Mouse (Mus musculus) left cerebral cortex, adult 2 months (tissue): ENCODE measurements around the gene Klhl7. TPM values are rescaled to one million over a fixed set of nuclear protein-coding genes. Genes with fewer than 3 reads are reported as not detected.

Experiments used
- DNase-seq, 2 experiments: peaks; one replicate each; pipeline ENCODE4 v3.0.0; 2021 to 2022; ENCODE audit warnings: low spot score in 2 of 2, mixed read lengths in 1 of 2; ENCODE audit errors: extremely low spot score in 1 of 2
- H3K27ac ChIP-seq: fragments of 200-600 bp; 2 replicates; pipeline ENCODE4 v1.8.1; 2022
- H3K4me3 ChIP-seq: fragments of 200-600 bp; 2 replicates; pipeline ENCODE4 v1.8.1; 2022
- CTCF ChIP-seq: fragments of 200-600 bp; IDR thresholded peaks from 2 replicates; pipeline ENCODE4 v1.8.1; 2022; ENCODE audit warnings: antibody characterized with exemption, mild to moderate bottlenecking, moderate library complexity
- intact Hi-C: fragments of 180-260 bp; cut with DNase I; formaldehyde crosslinking; loops from one replicate; pipeline ENCODE4 v1.15.1; 2025
- total RNA-seq, 2 experiments: library from RNA; stranded (reverse); gene quantifications; 2 replicates each; pipeline ENCODE4 v1.2.3; 2021

Klhl7 gene
- total RNA-seq, 2 experiments from 2014 or later, result 88.2 TPM

GRCm38 (mm10) chr5:24126967-24127366 is 26.6 kb downstream of the Klhl7 start:
- intact Hi-C loops, result no loop called here
- no peak for TF ChIP-seq CTCF
- DNase-seq, result no peak
- Histone ChIP-seq H3K4me3 (no peak overlapping the region), H3K27ac (no peak overlapping the region)

GRCm38 (mm10) chr5:24146964-24147363 is 46.6 kb downstream of the Klhl7 start:
- no peak for TF ChIP-seq CTCF
- DNase-seq, result no peak
- intact Hi-C loops, result no loop called here

GRCm38 (mm10) chr5:24152199-24152598 is 51.8 kb downstream of the Klhl7 start:
- Histone ChIP-seq H3K4me3 (no peak overlapping the region), H3K27ac (no peak overlapping the region)
- intact Hi-C loops, result no loop called here

More at GRCm38 (mm10) chr5:24146964-24147363, 46.6 kb downstream of the Klhl7 start:
- Histone ChIP-seq H3K27ac (no peak overlapping the region), H3K4me3 (no peak overlapping the region)

GRCm38 (mm10) chr5:24156774-24157173 is 56.4 kb downstream of the Klhl7 start:
- H3K27ac ChIP-seq, result no peak overlapping the region
- no peak for TF ChIP-seq CTCF
- H3K4me3 ChIP-seq, result no peak overlapping the region
- intact Hi-C loops, result no loop called here
- DNase-seq, result no peak

More at GRCm38 (mm10) chr5:24152199-24152598, 51.8 kb downstream of the Klhl7 start:
- no peak for DNase-seq
- TF ChIP-seq CTCF, result no peak

GRCm38 (mm10) chr5:24164789-24165445 is 64.5 kb downstream of the Klhl7 start, which contains the start of gene Nupl2:
Gene Nupl2, plus strand, starts transcription at chr5:24164963.
- DNase-seq, result peak; percentile 94 to 97
- intact Hi-C loops, result loop anchor here (1.0 to 5.0 kb wide), 3 partner anchors 65 to 222 kb away; partner anchors contain the start of genes Klhl7 and Nos3
- TF ChIP-seq CTCF, result no peak
- H3K4me3 ChIP-seq, result peak within 1 kb of the TSS; percentile 92
- H3K27ac ChIP-seq, result peak within 1 kb of the TSS; percentile 96

GRCm38 (mm10) chr5:24167263-24167662 is 66.9 kb downstream of the Klhl7 start:
- intact Hi-C loops, result loop anchor here (5.0 kb wide), 2 partner anchors 195 to 220 kb away; partner anchors contain the start of gene Nos3
- TF ChIP-seq CTCF, result peak; percentile 51
- H3K27ac ChIP-seq, result no peak overlapping the region
- H3K4me3 ChIP-seq, result no peak overlapping the region
- peak in 1 of 2 experiments; percentile 20 for DNase-seq

GRCm38 (mm10) chr5:24169881-24170280 is 69.5 kb downstream of the Klhl7 start:
- Histone ChIP-seq H3K27ac (no peak overlapping the region), H3K4me3 (no peak overlapping the region)
- no peak for TF ChIP-seq CTCF
- DNase-seq, result no peak
- intact Hi-C loops, result loop anchor here (5.0 kb wide), 2 partner anchors 192 to 217 kb away; partner anchors contain the start of gene Nos3

- intact Hi-C loops, result no loop called here
- DNase-seq, result no peak
Observed at GRCm38 (mm10) chr5:24172092-24172491, 71.7 kb downstream of the Klhl7 start.

GRCm38 (mm10) chr5:24181514-24182295 is 81.3 kb downstream of the Klhl7 start:
- Histone ChIP-seq H3K27ac (no peak overlapping the region), H3K4me3 (no peak overlapping the region)
- DNase-seq, result no peak
- no peak for TF ChIP-seq CTCF
- intact Hi-C loops, result no loop called here

More at GRCm38 (mm10) chr5:24172092-24172491, 71.7 kb downstream of the Klhl7 start:
- H3K27ac ChIP-seq, result no peak overlapping the region
- TF ChIP-seq CTCF, result no peak
- H3K4me3 ChIP-seq, result no peak overlapping the region

GRCm38 (mm10) chr5:24182296-24182734 is 81.9 kb downstream of the Klhl7 start:
- Histone ChIP-seq H3K27ac (no peak overlapping the region), H3K4me3 (no peak overlapping the region)
- intact Hi-C loops, result no loop called here
- DNase-seq, result no peak
- no peak for TF ChIP-seq CTCF

GRCm38 (mm10) chr5:24183096-24183495 is 82.7 kb downstream of the Klhl7 start:
- intact Hi-C loops, result no loop called here
- Histone ChIP-seq H3K4me3 (no peak overlapping the region), H3K27ac (no peak overlapping the region)
- no peak for TF ChIP-seq CTCF
- DNase-seq, result no peak

- Histone ChIP-seq H3K4me3 (no peak overlapping the region), H3K27ac (no peak overlapping the region)
- TF ChIP-seq CTCF, result no peak
- intact Hi-C loops, result no loop called here
- no peak for DNase-seq
Observed at GRCm38 (mm10) chr5:24184011-24184410, 83.6 kb downstream of the Klhl7 start.
